Mouse (Mus musculus): ENCODE results near the gene Spryd4.
A peak's percentile ranks its signal among the peaks of the same experiment; 100 is the strongest.
"Not testable (repeated sequence)": the region's sequence is repeated elsewhere in the genome, so short reads cannot be mapped to it uniquely, and the experiment has no call there.

The Spryd4 gene

GRCm38 (mm10) chr10:128185277-128185940 lies 26.2 kb downstream of the Spryd4 start:
- DNase-seq, result peak in 1 of 2 experiments; percentile 21

GRCm38 (mm10) chr10:128184296-128184695 lies 27.3 kb downstream of the Spryd4 start:
- DNase-seq, result no peak

DNA sequence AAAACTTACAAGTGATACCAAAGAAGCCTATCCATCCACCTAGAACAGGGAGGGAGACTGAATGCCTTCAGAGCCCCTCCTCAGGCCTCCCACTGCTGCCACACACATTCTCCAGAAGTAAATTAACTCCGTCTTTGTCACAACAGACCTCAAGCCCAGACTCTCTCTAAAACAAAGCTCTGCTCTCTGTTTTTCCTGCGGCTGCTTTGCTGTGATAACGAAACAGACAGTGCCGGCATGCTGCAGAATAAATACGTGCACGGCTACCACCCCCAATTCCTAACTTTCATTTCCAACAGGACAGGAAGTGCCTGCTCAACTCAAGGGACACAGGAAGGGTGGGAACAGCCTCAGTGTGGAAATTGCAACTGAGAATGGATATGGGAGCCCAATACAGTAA lies 31.6 kb downstream of the Spryd4 start, which contains the start of gene Rbms2:
Rbms2 (minus strand) TSS at position 309 of the 400 bp plus-strand sequence.
- DNase-seq, result peak; percentile 30 to 43

DNA sequence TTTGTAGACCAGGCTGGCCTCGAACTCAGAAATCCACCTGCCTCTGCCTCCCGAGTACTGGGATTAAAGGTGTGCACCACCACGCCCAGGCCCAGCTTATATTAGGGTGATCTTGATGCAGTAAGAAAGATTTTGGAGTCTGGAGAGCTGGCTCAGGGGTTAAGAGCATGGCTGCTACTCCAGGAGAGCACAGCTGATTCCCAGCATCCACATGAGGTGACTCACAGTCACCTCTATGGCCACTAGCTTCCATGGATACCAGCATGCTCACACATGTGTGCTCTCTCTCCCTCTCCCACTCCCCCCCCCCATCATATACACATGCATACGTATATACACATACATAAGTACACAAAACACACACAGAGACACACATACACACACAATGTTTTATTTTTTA lies 34.3 kb downstream of the Spryd4 start:
- DNase-seq, result no peak

DNA sequence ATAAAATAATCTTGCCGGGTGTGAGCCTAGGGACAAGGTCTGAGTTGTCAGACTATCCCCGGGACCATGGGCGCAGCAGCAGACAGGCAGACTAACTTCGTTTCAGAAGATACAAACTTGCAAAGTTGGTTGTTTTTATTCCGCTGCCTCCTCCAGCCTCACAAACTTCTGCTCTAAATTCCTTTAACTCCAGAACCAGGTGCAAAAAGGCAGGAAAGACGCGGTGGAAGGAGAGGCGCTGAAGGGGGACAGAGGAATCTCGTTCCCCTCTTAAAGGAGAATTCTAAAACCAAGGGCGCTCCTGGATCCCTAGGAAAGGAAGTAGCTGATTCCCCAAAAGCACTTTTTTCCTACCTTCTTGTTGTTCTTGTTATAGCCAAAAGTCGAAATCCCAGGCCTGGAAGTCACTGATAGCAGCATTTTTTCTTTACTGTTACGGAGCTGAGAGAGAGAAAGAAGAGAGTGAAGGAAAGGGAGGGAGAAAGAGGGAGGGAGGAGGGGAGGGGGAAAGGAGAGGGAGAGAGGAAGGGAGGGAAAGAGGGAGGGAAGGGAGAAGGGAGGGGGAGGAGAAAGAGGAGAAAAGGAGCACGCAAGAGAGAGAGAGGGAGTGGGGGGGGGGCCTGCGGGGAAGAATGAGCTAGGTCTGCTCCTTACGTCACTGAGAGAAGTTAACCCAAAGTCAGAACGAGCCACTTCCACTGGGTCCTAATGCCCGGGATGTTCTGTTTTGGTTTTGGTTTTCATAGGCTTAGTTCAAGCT lies 35.4 kb downstream of the Spryd4 start:
- DNase-seq, result peak; percentile 70 to 75

DNA sequence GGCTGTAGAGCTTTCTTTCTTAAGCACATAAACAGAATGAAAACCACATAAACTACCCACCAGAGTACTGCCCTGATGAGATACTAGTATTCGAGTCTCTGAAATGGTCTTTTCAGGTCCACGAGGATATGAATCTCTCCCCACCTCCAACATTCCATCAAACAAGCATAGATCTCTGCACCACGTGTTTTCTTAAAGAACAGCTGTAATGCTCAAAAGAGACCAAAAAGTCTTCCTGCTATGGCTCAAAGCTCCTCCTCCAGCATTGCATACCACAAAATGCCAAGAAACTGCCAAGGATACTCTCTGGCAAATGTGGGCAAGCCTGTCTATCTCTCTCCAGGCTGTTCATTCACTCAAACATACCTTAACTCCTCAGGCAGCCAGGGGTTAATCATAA lies 36.3 kb downstream of the Spryd4 start:
- DNase-seq, result no peak

GRCm38 (mm10) chr10:128171348-128171747 lies 40.3 kb downstream of the Spryd4 start:
- not testable (repeated sequence) for DNase-seq

DNA sequence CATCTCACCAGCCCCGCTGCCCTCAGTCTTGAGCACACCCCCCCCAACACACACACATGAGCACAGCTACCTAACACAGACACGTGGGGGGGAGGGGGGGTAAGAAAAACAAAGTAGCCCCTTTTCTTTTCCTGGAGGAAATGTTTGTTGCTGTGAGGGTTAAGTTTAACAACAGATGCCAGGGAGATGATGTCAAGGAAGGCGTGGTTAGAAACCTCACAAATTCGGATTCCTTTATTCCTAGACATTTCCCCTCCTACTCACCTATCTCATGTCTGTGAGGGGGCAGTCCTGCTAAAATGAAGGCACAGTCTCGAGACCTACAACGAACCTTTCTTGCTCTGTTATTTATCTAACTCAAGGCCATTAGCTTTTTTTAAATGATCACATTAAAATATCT lies 44.5 kb downstream of the Spryd4 start:
- no peak for DNase-seq

GRCm38 (mm10) chr10:128165726-128166125 lies 45.9 kb downstream of the Spryd4 start:
- DNase-seq, result not testable (repeated sequence)
